Mouse (Mus musculus): ENCODE results near the gene Manba. TPM values are rescaled to one million over a fixed set of nuclear protein-coding genes. Genes with fewer than 3 reads are reported as not detected.
"Not testable (repeated sequence)": the region's sequence is repeated elsewhere in the genome, so short reads cannot be mapped to it uniquely, and the experiment has no call there.

Manba gene
- polyA plus RNA-seq, 1 experiment, result 1.7 TPM

GRCm38 (mm10) chr3:135519584-135519983 lies 34.2 kb downstream of the Manba start:
- no peak overlapping the region for H3K4me3 ChIP-seq (replicated peaks)
- peaks cover 68% of the 10 kb centered on the region for H3K4me1 ChIP-seq
- TF ChIP-seq FLI1 (IDR thresholded peaks at IDR 0.05; ENCODE audit: low read length) (no peak), GATA1 (IDR thresholded peaks at IDR 0.05; ENCODE audit: borderline replicate concordance, low read length) (no peak)
- H3K36me3 ChIP-seq (replicated peaks; ENCODE audit: low read length), result peaks cover 47% of the 10 kb centered on the region
- H3K27me3 ChIP-seq (replicated peaks), result no peaks in the 10 kb centered on the region
- no peaks in the 10 kb centered on the region for H3K9me3 ChIP-seq

GRCm38 (mm10) chr3:135521963-135522362 lies 36.6 kb downstream of the Manba start:
- H3K4me3 ChIP-seq (replicated peaks), result peak overlapping the region; percentile 55
- H3K36me3 ChIP-seq (replicated peaks; ENCODE audit: low read length), result peaks cover 45% of the 10 kb centered on the region
- H3K4me1 ChIP-seq, result peaks cover 45% of the 10 kb centered on the region
- H3K9me3 ChIP-seq, result no peaks in the 10 kb centered on the region
- no peaks in the 10 kb centered on the region for H3K27me3 ChIP-seq (replicated peaks)
- TF ChIP-seq FLI1 (IDR thresholded peaks at IDR 0.05; ENCODE audit: low read length) (no peak), GATA1 (IDR thresholded peaks at IDR 0.05; ENCODE audit: borderline replicate concordance, low read length) (no peak)

- H3K4me1 ChIP-seq, result peaks cover 40% of the 10 kb centered on the region
Observed at GRCm38 (mm10) chr3:135522618-135523355, 37.4 kb downstream of the Manba start.

GRCm38 (mm10) chr3:135524900-135525299 lies 39.5 kb downstream of the Manba start:
- peaks cover 31% of the 10 kb centered on the region for H3K4me1 ChIP-seq
- not testable (repeated sequence) for H3K27me3 ChIP-seq (replicated peaks); H3K4me3 ChIP-seq (replicated peaks); H3K9me3 ChIP-seq
- H3K36me3 ChIP-seq (replicated peaks; ENCODE audit: low read length), result peaks cover 49% of the 10 kb centered on the region

More at GRCm38 (mm10) chr3:135522618-135523355, 37.4 kb downstream of the Manba start:
- H3K4me3 ChIP-seq (replicated peaks), result no peak overlapping the region
- TF ChIP-seq FLI1 (IDR thresholded peaks at IDR 0.05; ENCODE audit: low read length) (no peak), GATA1 (IDR thresholded peaks at IDR 0.05; ENCODE audit: borderline replicate concordance, low read length) (no peak)
- no peaks in the 10 kb centered on the region for H3K9me3 ChIP-seq
- H3K36me3 ChIP-seq (replicated peaks; ENCODE audit: low read length), result peaks cover 48% of the 10 kb centered on the region
- no peaks in the 10 kb centered on the region for H3K27me3 ChIP-seq (replicated peaks)

GRCm38 (mm10) chr3:135529670-135530069 lies 44.3 kb downstream of the Manba start:
- H3K36me3 ChIP-seq (replicated peaks; ENCODE audit: low read length), result peaks cover 46% of the 10 kb centered on the region
- peaks cover 16% of the 10 kb centered on the region; the same call in 1 of the 2 replicates for H3K4me1 ChIP-seq
- H3K9me3 ChIP-seq, result 0 out of 2 replicates have a peak, but pooled peaks cover 5% of the 10 kb centered on the region
- no peaks in the 10 kb centered on the region for H3K27me3 ChIP-seq (replicated peaks)
- no peak overlapping the region for H3K4me3 ChIP-seq (replicated peaks)
- TF ChIP-seq FLI1 (IDR thresholded peaks at IDR 0.05; ENCODE audit: low read length), result no peak
- TF ChIP-seq GATA1 (IDR thresholded peaks at IDR 0.05; ENCODE audit: borderline replicate concordance, low read length), result no peak

- Histone ChIP-seq H3K4me1 (peaks cover 16% of the 10 kb centered on the region; the same call in 1 of the 2 replicates), H3K36me3 (replicated peaks; ENCODE audit: low read length) (peaks cover 43% of the 10 kb centered on the region), H3K27me3 (replicated peaks) (no peaks in the 10 kb centered on the region), H3K9me3 (0 out of 2 replicates have a peak, but pooled peaks cover 5% of the 10 kb centered on the region), H3K4me3 (replicated peaks) (no peak overlapping the region)
- TF ChIP-seq FLI1 (IDR thresholded peaks at IDR 0.05; ENCODE audit: low read length) (no peak), GATA1 (IDR thresholded peaks at IDR 0.05; ENCODE audit: borderline replicate concordance, low read length) (no peak)
Observed at GRCm38 (mm10) chr3:135531762-135532161, 46.4 kb downstream of the Manba start.

GRCm38 (mm10) chr3:135534103-135534502 lies 48.7 kb downstream of the Manba start:
- H3K36me3 ChIP-seq (replicated peaks; ENCODE audit: low read length), result peaks cover 31% of the 10 kb centered on the region

GRCm38 (mm10) chr3:135546212-135546923 lies 61.0 kb downstream of the Manba start:
- H3K4me3 ChIP-seq (replicated peaks), result no peak overlapping the region
- H3K36me3 ChIP-seq (replicated peaks; ENCODE audit: low read length), result peaks cover 67% of the 10 kb centered on the region
- TF ChIP-seq FLI1 (IDR thresholded peaks at IDR 0.05; ENCODE audit: low read length) (no peak), GATA1 (IDR thresholded peaks at IDR 0.05; ENCODE audit: borderline replicate concordance, low read length) (no peak)
- H3K9me3 ChIP-seq, result no peaks in the 10 kb centered on the region
- peaks cover 8% of the 10 kb centered on the region for H3K4me1 ChIP-seq
- no peaks in the 10 kb centered on the region for H3K27me3 ChIP-seq (replicated peaks)

More at GRCm38 (mm10) chr3:135534103-135534502, 48.7 kb downstream of the Manba start:
- H3K27me3 ChIP-seq (replicated peaks), result no peaks in the 10 kb centered on the region
- no peak overlapping the region for H3K4me3 ChIP-seq (replicated peaks)
- H3K9me3 ChIP-seq, result 0 out of 2 replicates have a peak, but pooled peaks cover 5% of the 10 kb centered on the region
- H3K4me1 ChIP-seq, result peaks cover 16% of the 10 kb centered on the region; the same call in 1 of the 2 replicates
- TF ChIP-seq GATA1 (IDR thresholded peaks at IDR 0.05; ENCODE audit: borderline replicate concordance, low read length), result no peak
- TF ChIP-seq FLI1 (IDR thresholded peaks at IDR 0.05; ENCODE audit: low read length), result no peak

GRCm38 (mm10) chr3:135547298-135547697 lies 61.9 kb downstream of the Manba start:
- Histone ChIP-seq H3K9me3 (no peaks in the 10 kb centered on the region), H3K27me3 (replicated peaks) (no peaks in the 10 kb centered on the region), H3K36me3 (replicated peaks; ENCODE audit: low read length) (peaks cover 72% of the 10 kb centered on the region), H3K4me1 (no peaks in the 10 kb centered on the region), H3K4me3 (replicated peaks) (no peak overlapping the region)
- no peak for TF ChIP-seq FLI1 (IDR thresholded peaks at IDR 0.05; ENCODE audit: low read length)
- TF ChIP-seq GATA1 (IDR thresholded peaks at IDR 0.05; ENCODE audit: borderline replicate concordance, low read length), result no peak

GRCm38 (mm10) chr3:135552874-135553273 lies 67.5 kb downstream of the Manba start:
- Histone ChIP-seq H3K4me1 (0 out of 2 replicates have a peak, but pooled peaks cover 4% of the 10 kb centered on the region), H3K9me3 (peaks cover 5% of the 10 kb centered on the region; the same call in 1 of the 2 replicates), H3K27me3 (replicated peaks) (no peaks in the 10 kb centered on the region), H3K4me3 (replicated peaks) (no peak overlapping the region), H3K36me3 (replicated peaks; ENCODE audit: low read length) (peaks cover 74% of the 10 kb centered on the region)
- TF ChIP-seq GATA1 (IDR thresholded peaks at IDR 0.05; ENCODE audit: borderline replicate concordance, low read length), result no peak
- no peak for TF ChIP-seq FLI1 (IDR thresholded peaks at IDR 0.05; ENCODE audit: low read length)

Measured in megakaryocyte, embryonic 14.5 days (primary cell).